Mouse (Mus musculus) CD4-positive, CD25-positive, alpha-beta regulatory T cell, adult 4 months (primary cell): ENCODE results near the gene Olfm2. TPM values are rescaled to one million over a fixed set of nuclear protein-coding genes. Genes with fewer than 3 reads are reported as not detected.

Source experiments
- ATAC-seq: one replicate; pipeline ENCODE4 v1.8.0; 2017
- polyA plus RNA-seq, 2 experiments: library from polyadenylated mRNA; unstranded; fragments of 100-300 nt; shearing (Covaris generic); gene quantifications; one replicate each; pipeline ENCODE4 v1.2.1; 2017

Olfm2 gene
- polyA plus RNA-seq, 2 experiments from 2014 or later, result 0.44 TPM; not detected in 1

GRCm38 (mm10) chr9:20745129-20745966, 801 bp downstream of the Olfm2 start:
- no peak for ATAC-seq

GRCm38 (mm10) chr9:20743946-20744738, 2.0 kb downstream of the Olfm2 start:
- ATAC-seq, result no peak

DNA sequence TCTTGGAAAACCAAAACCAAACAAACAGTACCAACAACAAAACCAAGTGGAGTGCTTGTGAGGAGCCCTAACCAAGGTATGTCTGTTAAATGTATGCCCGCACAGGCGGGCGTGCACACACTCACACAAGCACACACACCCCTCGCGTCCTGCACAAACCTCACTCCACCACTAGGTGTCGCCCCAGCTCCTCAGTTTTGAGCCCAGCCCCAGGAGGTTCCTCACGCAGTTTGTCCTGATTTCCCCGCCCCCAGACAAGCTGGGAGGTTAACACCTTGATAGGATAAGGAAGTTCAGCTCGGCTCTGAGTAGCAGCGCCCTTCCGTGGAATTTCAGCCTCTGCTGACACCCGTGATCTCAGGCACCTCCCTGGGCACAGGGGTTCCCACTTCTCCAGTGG, 5.7 kb downstream of the Olfm2 start:
- peak; percentile 79 for ATAC-seq

- no peak for ATAC-seq
Measured at GRCm38 (mm10) chr9:20738251-20738999, 7.7 kb downstream of the Olfm2 start.

GRCm38 (mm10) chr9:20737227-20737626, 8.9 kb downstream of the Olfm2 start:
- ATAC-seq, result no peak

DNA sequence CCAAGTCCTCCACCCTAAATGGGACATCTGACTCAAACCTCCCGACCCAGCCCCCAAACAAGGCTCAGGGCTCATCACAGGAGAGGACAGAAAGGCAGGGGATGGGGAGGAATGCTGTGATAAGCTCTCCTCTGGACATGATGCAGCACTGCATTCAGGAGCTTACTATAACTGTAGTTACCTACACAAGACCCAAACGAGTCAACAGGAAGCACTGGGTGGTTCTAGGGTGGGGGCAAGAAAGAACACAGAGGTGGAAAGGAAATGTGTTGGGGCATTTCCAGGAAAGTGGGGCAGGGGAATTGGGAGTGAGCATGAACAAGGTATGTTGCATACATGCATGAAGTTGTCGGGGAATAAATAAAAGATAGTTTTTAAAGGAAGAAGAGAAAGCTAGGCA, 11.5 kb downstream of the Olfm2 start:
- peak; percentile 81 for ATAC-seq

DNA sequence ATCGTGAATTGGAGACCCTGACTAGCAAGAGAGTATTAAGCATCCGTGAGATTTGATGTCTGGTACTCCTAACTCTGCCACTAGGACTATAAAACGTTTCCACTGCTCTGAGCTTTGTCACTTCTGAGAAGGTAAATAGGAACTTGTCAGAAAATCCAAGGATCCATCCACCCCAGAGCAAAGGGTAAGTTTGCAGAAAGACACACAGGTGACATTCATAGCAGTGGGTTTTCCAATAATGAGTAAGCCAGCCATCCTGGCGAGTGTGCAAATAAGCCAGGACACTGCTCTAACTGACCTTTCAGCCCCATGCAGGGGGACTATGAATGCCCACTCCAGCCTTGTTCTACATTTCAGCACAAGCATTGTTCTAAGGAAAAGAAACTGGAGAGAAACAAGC, 14.4 kb downstream of the Olfm2 start:
- ATAC-seq, result no peak

DNA sequence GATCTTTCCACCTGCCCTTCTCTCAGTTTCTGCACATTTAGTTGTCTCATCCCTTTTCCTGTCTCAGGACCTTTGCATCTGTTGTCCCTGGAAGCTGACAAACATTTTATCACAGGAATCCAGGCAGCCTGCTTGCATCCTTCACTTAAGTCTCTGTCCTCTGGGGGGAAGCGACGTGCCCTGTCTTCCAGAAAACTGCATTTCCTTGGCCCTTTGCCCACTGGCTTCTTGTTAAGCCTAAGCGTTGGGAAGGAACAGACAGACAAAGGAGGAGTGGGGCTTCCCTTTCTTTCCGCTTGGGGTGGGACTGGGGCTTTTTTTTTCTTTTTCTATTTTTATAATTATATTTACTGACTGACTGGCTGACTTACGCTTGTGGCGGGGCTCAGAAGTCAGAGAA, 16.7 kb downstream of the Olfm2 start:
- no peak for ATAC-seq

GRCm38 (mm10) chr9:20727601-20728113, 18.5 kb downstream of the Olfm2 start:
- ATAC-seq, result peak; percentile 72

- ATAC-seq, result peak; percentile 20
Measured at GRCm38 (mm10) chr9:20726859-20727600, 19.1 kb downstream of the Olfm2 start.

DNA sequence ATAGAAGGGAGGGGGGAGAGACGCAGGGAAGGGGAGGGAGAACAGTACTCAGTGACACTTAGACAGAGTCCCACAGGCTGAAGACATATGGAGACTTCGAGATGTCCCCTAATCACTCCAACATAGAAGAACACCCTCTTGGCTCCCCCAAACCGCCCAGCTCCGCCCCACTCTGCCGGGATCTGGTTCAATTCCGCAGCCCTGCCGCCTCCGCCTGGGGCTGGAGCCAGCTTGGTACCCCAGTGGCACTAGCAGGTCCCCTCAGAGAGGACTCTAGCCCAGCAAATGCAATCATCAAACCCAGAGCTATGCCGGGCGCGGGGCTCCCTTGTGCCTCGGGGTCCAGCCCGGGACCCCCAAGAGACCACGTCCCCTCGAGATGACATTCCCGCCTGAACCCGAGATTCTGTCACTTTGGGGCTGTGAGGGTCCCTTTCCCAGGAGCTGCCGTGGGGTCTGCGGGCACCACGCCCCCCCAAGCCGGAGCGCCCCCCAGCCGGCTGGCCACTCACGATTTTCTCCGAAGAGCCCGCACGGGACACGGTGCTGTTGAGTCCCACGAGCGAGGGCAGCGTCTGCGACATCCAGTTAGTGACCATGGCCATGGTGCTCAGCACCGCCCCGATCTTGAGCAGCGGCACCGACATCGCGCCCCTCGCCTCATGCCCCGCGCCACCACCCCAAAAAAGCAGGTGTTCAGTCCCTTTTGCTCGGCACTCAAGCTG, 19.9 kb downstream of the Olfm2 start:
- ATAC-seq, result peak; percentile 34

DNA sequence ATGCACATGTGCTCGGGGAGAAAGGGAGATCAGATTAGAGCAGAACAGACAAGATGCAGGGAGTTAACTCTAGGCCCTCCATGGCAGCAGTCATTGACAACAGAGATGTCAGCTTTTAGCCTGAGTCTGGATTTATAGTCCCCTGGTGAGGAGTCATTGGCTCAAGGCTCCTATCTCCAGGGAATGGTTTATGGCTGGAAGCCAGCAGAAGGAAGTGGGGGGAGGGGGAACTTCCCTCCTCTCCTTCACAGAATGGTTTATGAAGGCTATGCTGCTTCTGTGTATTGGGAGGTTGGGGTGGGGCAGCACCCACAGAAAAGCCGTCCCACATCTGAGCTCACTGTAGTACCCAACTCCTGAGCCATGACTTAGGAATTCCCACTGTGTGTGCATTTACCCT, 24.6 kb downstream of the Olfm2 start:
- no peak for ATAC-seq

DNA sequence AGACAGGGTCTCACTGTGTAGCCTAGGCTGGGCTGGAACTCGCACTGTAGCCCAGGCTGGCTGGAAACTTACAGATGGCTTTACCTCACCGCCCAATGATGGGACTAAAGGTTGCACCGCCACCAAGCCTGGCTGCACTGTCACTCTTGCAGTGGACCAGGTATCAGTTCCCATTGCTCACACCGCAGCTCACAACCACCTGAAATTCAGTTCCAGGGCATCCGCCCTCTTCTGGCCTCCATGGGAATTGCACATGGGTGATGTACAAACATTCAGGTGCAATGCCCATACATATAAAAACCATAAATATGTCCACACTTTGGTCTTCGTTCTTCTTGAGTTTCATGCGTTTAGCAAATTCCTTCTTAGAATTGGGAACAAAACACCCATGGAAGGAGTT, 30.8 kb downstream of the Olfm2 start:
- ATAC-seq, result no peak

DNA sequence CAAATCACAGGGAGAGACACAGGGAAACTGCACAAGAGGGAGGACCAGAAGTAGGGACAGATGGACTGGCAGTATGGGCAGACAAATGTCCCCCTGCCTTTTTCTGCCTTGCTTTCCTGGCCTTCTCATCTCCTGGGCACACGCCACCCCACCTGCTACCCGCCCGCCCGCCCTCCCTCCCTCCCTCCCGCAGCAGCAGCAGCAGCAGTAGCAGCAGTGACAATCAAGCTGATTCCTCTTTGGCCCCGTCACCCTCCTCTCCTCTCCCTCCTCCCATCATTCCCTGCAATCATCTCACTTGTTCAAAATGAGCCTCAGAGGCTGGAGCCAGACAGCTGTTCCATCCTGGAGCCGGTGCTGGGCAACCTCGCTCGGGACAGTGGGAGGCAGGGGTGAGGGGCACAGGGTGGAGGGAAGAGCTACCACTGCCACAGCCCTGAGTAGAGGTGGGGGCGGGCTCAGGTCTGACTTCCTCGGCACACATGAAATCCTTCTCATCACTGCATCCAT, 32.6 kb downstream of the Olfm2 start:
- ATAC-seq, result no peak

GRCm38 (mm10) chr9:20712934-20713477, 33.1 kb downstream of the Olfm2 start:
- ATAC-seq, result no peak

DNA sequence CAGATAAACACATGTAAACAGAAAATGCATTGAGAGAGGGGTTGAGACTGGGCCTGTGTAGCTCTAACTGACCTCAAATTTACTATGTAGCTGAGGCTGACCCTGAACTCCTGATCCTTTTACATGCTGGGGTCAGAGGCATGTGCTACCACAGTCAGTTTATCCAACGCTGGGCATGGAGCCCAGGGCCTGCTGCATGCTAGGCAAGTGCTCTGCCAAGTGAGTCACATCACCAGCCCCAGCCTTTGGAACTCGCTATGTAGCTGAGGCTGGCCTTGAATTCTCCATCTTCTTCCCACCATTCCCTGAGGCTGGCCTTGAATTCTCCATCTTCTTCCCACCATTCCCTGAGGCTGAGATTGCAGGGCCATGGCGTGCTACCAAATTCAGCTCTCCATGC, 35.7 kb downstream of the Olfm2 start:
- no peak for ATAC-seq

GRCm38 (mm10) chr9:20705981-20706380, 40.2 kb downstream of the Olfm2 start:
- ATAC-seq, result no peak

GRCm38 (mm10) chr9:20705420-20705819, 40.7 kb downstream of the Olfm2 start:
- no peak for ATAC-seq

- ATAC-seq, result no peak
Measured at GRCm38 (mm10) chr9:20703832-20704380, 42.2 kb downstream of the Olfm2 start.

DNA sequence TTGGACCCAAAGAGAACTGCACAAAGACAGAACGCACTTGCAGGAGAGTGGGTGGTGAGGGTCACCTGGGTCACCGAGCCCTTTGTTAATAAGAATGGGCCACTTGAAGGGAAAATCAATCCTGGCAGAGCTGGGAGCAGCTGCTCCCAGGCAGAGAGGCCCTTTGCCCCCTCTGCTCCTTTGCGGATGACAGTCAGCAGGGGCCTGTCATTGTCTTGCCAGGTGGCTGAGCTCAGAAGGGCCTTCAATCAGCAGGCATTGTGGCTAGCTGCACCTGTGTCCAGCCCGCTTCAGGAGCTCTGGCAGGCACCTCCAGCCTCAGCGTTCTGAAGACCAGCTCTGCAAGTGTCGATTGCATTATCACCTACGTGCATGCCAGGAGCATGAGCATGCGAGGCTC, 48.7 kb downstream of the Olfm2 start:
- no peak for ATAC-seq
